Mouse (Mus musculus): ENCODE measurements around the gene Ubc. TPM values are rescaled to one million over a fixed set of nuclear protein-coding genes. Genes with fewer than 3 reads are reported as not detected.
"Not testable (repeated sequence)": the region's sequence is repeated elsewhere in the genome, so short reads cannot be mapped to it uniquely, and the experiment has no call there.

The Ubc gene
- polyA plus RNA-seq, 1 experiment from 2014 or later = 1,055 TPM

GRCm38 (mm10) chr5:125388358-125389092 is 1.5 kb downstream of the Ubc start:
- H3K4me2 ChIP-seq (replicated peaks; ENCODE audit: low read depth, low read length) = peak overlapping the region; percentile 91
- no peaks in the 10 kb centered on the region for H3K9me3 ChIP-seq (ENCODE audit: control insufficient read depth, low read depth, low read length)
- H3K36me3 ChIP-seq (ENCODE audit: control insufficient read depth, insufficient read depth, low read length) = peaks cover 22% of the 10 kb centered on the region
- no peaks in the 10 kb centered on the region for H3K27me3 ChIP-seq (ENCODE audit: control insufficient read depth, insufficient read depth, low read length)
- peak overlapping the region; percentile 100 for H3K4me3 ChIP-seq (ENCODE audit: low read depth, low read length)
- ATAC-seq (ENCODE audit: insufficient number of reproducible peaks, insufficient read depth, low FRiP score, low read depth) = no peak
- peaks cover 3% of the 10 kb centered on the region; the same call in 1 of the 2 replicates for H3K4me1 ChIP-seq (ENCODE audit: control insufficient read depth, insufficient read depth, low read length)
- H3K27ac ChIP-seq (ENCODE audit: low read length) = no peak overlapping the region
- peak overlapping the region; percentile 100 for H3K9ac ChIP-seq (replicated peaks; ENCODE audit: low read depth, low read length)
- 23% methylated on average over 13 of the region's 13 CpGs for WGBS

- not testable (repeated sequence) for H3K9ac ChIP-seq (replicated peaks; ENCODE audit: low read depth, low read length); H3K4me2 ChIP-seq (replicated peaks; ENCODE audit: low read depth, low read length); H3K4me3 ChIP-seq (ENCODE audit: low read depth, low read length); ATAC-seq (ENCODE audit: insufficient number of reproducible peaks, insufficient read depth, low FRiP score, low read depth); H3K9me3 ChIP-seq (ENCODE audit: control insufficient read depth, low read depth, low read length); H3K27ac ChIP-seq (ENCODE audit: low read length); H3K4me1 ChIP-seq (ENCODE audit: control insufficient read depth, insufficient read depth, low read length); H3K27me3 ChIP-seq (ENCODE audit: control insufficient read depth, insufficient read depth, low read length)
- peaks cover 22% of the 10 kb centered on the region for H3K36me3 ChIP-seq (ENCODE audit: control insufficient read depth, insufficient read depth, low read length)
- 88% methylated on average over 4 of the region's 6 CpGs for WGBS
Observed at GRCm38 (mm10) chr5:125387295-125387694, 2.7 kb downstream of the Ubc start.

GRCm38 (mm10) chr5:125385215-125385940 is 4.6 kb downstream of the Ubc start:
- peaks cover 3% of the 10 kb centered on the region; the same call in 1 of the 2 replicates for H3K4me1 ChIP-seq (ENCODE audit: control insufficient read depth, insufficient read depth, low read length)
- no peak overlapping the region for H3K9ac ChIP-seq (replicated peaks; ENCODE audit: low read depth, low read length)
- no peak overlapping the region for H3K27ac ChIP-seq (ENCODE audit: low read length)
- ATAC-seq (ENCODE audit: insufficient number of reproducible peaks, insufficient read depth, low FRiP score, low read depth) = no peak
- 72% methylated on average over 8 of the region's 8 CpGs for WGBS
- no peaks in the 10 kb centered on the region for H3K27me3 ChIP-seq (ENCODE audit: control insufficient read depth, insufficient read depth, low read length)
- H3K4me2 ChIP-seq (replicated peaks; ENCODE audit: low read depth, low read length) = no peak overlapping the region
- no peaks in the 10 kb centered on the region for H3K9me3 ChIP-seq (ENCODE audit: control insufficient read depth, low read depth, low read length)
- H3K36me3 ChIP-seq (ENCODE audit: control insufficient read depth, insufficient read depth, low read length) = peaks cover 22% of the 10 kb centered on the region
- H3K4me3 ChIP-seq (ENCODE audit: low read depth, low read length) = no peak overlapping the region

- Histone ChIP-seq H3K4me2 (replicated peaks; ENCODE audit: low read depth, low read length) (no peak overlapping the region), H3K9me3 (ENCODE audit: control insufficient read depth, low read depth, low read length) (no peaks in the 10 kb centered on the region), H3K4me1 (ENCODE audit: control insufficient read depth, insufficient read depth, low read length) (peaks cover 3% of the 10 kb centered on the region; the same call in 1 of the 2 replicates), H3K9ac (replicated peaks; ENCODE audit: low read depth, low read length) (no peak overlapping the region), H3K36me3 (ENCODE audit: control insufficient read depth, insufficient read depth, low read length) (peaks cover 22% of the 10 kb centered on the region), H3K27ac (ENCODE audit: low read length) (no peak overlapping the region), H3K4me3 (ENCODE audit: low read depth, low read length) (no peak overlapping the region), H3K27me3 (ENCODE audit: control insufficient read depth, insufficient read depth, low read length) (no peaks in the 10 kb centered on the region)
- 86% methylated on average over 2 of the region's 2 CpGs for whole genome bisulfite sequencing
- ATAC-seq (ENCODE audit: insufficient number of reproducible peaks, insufficient read depth, low FRiP score, low read depth) = no peak
Observed at GRCm38 (mm10) chr5:125384512-125385214, 5.3 kb downstream of the Ubc start.

- Histone ChIP-seq H3K36me3 (ENCODE audit: control insufficient read depth, insufficient read depth, low read length) (peaks cover 22% of the 10 kb centered on the region), H3K9ac (replicated peaks; ENCODE audit: low read depth, low read length) (no peak overlapping the region), H3K27ac (ENCODE audit: low read length) (no peak overlapping the region), H3K4me2 (replicated peaks; ENCODE audit: low read depth, low read length) (no peak overlapping the region), H3K9me3 (ENCODE audit: control insufficient read depth, low read depth, low read length) (no peaks in the 10 kb centered on the region), H3K4me3 (ENCODE audit: low read depth, low read length) (no peak overlapping the region), H3K4me1 (ENCODE audit: control insufficient read depth, insufficient read depth, low read length) (peaks cover 3% of the 10 kb centered on the region; the same call in 1 of the 2 replicates), H3K27me3 (ENCODE audit: control insufficient read depth, insufficient read depth, low read length) (no peaks in the 10 kb centered on the region)
- WGBS = 67% methylated on average over 3 of the region's 3 CpGs
- no peak for ATAC-seq (ENCODE audit: insufficient number of reproducible peaks, insufficient read depth, low FRiP score, low read depth)
Observed at GRCm38 (mm10) chr5:125383637-125384420, 6.2 kb downstream of the Ubc start.

- 47% methylated on average over 6 of the region's 6 CpGs for WGBS
- Histone ChIP-seq H3K4me1 (ENCODE audit: control insufficient read depth, insufficient read depth, low read length) (peaks cover 3% of the 10 kb centered on the region; the same call in 1 of the 2 replicates), H3K27me3 (ENCODE audit: control insufficient read depth, insufficient read depth, low read length) (no peaks in the 10 kb centered on the region), H3K27ac (ENCODE audit: low read length) (no peak overlapping the region), H3K4me3 (ENCODE audit: low read depth, low read length) (no peak overlapping the region), H3K9ac (replicated peaks; ENCODE audit: low read depth, low read length) (no peak overlapping the region), H3K4me2 (replicated peaks; ENCODE audit: low read depth, low read length) (no peak overlapping the region), H3K36me3 (ENCODE audit: control insufficient read depth, insufficient read depth, low read length) (peaks cover 22% of the 10 kb centered on the region), H3K9me3 (ENCODE audit: control insufficient read depth, low read depth, low read length) (no peaks in the 10 kb centered on the region)
- peak; percentile 61; the same call in 1 of the 2 replicates for ATAC-seq (ENCODE audit: insufficient number of reproducible peaks, insufficient read depth, low FRiP score, low read depth)
Observed at GRCm38 (mm10) chr5:125382673-125383558, 7.1 kb downstream of the Ubc start.

- Histone ChIP-seq H3K27ac (ENCODE audit: low read length) (no peak overlapping the region), H3K9ac (replicated peaks; ENCODE audit: low read depth, low read length) (no peak overlapping the region), H3K4me2 (replicated peaks; ENCODE audit: low read depth, low read length) (no peak overlapping the region), H3K9me3 (ENCODE audit: control insufficient read depth, low read depth, low read length) (no peaks in the 10 kb centered on the region), H3K4me3 (ENCODE audit: low read depth, low read length) (no peak overlapping the region), H3K36me3 (ENCODE audit: control insufficient read depth, insufficient read depth, low read length) (peaks cover 22% of the 10 kb centered on the region), H3K27me3 (ENCODE audit: control insufficient read depth, insufficient read depth, low read length) (no peaks in the 10 kb centered on the region), H3K4me1 (ENCODE audit: control insufficient read depth, insufficient read depth, low read length) (peaks cover 3% of the 10 kb centered on the region; the same call in 1 of the 2 replicates)
- no peak for ATAC-seq (ENCODE audit: insufficient number of reproducible peaks, insufficient read depth, low FRiP score, low read depth)
- WGBS = 74% methylated on average over 5 of the region's 5 CpGs
Observed at GRCm38 (mm10) chr5:125381954-125382672, 7.9 kb downstream of the Ubc start.

Measured in stomach, embryonic 14.5 days (tissue).